Mouse (Mus musculus): Measurements from ENCODE around the gene Akap13.
A peak's percentile ranks its signal among the peaks of the same experiment; 100 is the strongest.

- TF ChIP-seq CTCF (IDR thresholded peaks at IDR 0.05; ENCODE audit: insufficient read depth, low read length) (no peak), POLR2A (IDR thresholded peaks at IDR 0.05; ENCODE audit: borderline replicate concordance, extremely low read depth, low read depth, low read length) (peak; percentile 57; the same call in 1 of the 2 replicates)
These were observed 130.8 kb downstream of the Akap13 start for GRCm38 (mm10) chr7:75586113-75586512.
